Mouse (Mus musculus) gastrocnemius, postnatal 25 days (tissue): ENCODE measurements around the gene Ikzf4. TPM values are rescaled to one million over a fixed set of nuclear protein-coding genes. Genes with fewer than 3 reads are reported as not detected.

Experiments
- DNase-seq: peaks from one replicate; pipeline ENCODE4 v3.0.0; 2022
- microRNA-seq, 2 experiments: library from miRNA; unstranded; fragments of <30 nt; microRNA quantifications; one replicate each; pipeline ENCODE4 v1.2.0; 2021; ENCODE audit warnings: borderline replicate concordance in 2 of 2
- total RNA-seq, 2 experiments: library from RNA; stranded (reverse); gene quantifications; 1 replicate in 1 of 2; 2 replicates in 1 of 2; pipeline ENCODE4 v1.2.3; 2021

Gene Ikzf4
- total RNA-seq, 2 experiments from 2014 or later: 0.35 to 1.6 TPM

GRCm38 (mm10) chr10:128612433-128613153 lies 33.2 kb downstream of the Ikzf4 start:
- peak; percentile 32 for DNase-seq

GRCm38 (mm10) chr10:128606483-128606882 lies 39.3 kb downstream of the Ikzf4 start:
- no peak for DNase-seq

- DNase-seq: no peak
Measured at GRCm38 (mm10) chr10:128602470-128603128, 43.2 kb downstream of the Ikzf4 start.

DNA sequence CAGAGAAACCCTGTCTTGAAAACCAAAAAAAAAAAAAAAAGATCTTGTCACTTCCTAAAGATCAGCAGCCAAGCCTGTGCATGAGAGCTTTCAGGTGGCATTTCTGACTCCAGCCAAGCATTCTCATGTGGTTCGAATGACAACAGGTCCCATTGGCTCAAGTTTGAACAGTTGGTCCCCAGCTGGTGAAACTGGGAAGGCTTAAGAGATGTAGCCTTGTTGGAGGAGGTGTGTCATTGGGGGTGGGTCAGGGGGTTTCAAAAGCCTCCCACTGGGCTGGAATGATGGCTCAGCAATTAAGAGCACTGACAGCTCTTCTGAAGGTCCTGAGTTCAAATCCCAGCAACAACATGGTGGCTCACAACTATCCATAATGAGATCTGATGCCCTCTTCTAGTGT lies 44.3 kb downstream of the Ikzf4 start:
- no peak for DNase-seq

DNA sequence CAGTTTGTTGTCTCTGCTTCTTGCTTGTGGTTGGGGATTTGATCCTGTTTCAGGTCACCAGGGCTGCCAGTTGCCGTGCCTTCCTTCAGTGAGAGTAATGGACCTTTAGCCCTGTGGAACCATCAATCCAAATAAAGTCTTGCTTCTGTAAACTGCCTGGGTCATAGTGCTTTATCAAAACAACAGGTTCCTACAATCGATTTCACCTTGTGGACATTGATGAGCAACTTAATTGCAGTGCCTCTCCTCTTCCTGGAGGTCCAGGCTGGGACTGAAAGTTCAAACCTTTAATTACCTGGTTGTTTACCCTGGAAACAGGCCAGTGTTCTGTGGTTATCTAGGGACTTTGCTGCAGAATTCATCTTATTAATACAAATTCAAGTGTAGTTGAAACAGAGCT lies 47.3 kb downstream of the Ikzf4 start:
- no peak for DNase-seq

DNA sequence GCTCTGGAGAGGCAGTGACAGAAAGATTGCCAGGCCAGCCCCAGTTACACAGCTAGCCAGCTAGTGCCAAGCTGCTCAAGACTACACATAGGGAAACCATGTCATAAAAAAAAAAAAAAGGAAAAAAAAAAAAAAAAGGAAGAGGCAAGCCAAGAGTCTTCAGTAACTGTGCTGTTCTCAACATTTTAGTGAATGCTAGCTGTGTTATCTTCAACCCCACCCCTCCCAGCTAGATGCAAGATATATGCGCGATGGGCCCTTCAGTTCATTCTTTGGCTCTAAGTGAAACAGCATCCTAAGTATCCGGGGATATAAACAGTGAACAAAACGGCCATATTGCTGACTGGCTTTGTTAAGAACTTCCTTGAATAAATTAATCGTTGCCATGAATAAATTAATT lies 53.0 kb downstream of the Ikzf4 start:
- no peak for DNase-seq

- DNase-seq: no peak
Measured at GRCm38 (mm10) chr10:128591436-128591835, 54.4 kb downstream of the Ikzf4 start.

GRCm38 (mm10) chr10:128590193-128590690 lies 55.5 kb downstream of the Ikzf4 start:
- DNase-seq: peak; percentile 38

DNA sequence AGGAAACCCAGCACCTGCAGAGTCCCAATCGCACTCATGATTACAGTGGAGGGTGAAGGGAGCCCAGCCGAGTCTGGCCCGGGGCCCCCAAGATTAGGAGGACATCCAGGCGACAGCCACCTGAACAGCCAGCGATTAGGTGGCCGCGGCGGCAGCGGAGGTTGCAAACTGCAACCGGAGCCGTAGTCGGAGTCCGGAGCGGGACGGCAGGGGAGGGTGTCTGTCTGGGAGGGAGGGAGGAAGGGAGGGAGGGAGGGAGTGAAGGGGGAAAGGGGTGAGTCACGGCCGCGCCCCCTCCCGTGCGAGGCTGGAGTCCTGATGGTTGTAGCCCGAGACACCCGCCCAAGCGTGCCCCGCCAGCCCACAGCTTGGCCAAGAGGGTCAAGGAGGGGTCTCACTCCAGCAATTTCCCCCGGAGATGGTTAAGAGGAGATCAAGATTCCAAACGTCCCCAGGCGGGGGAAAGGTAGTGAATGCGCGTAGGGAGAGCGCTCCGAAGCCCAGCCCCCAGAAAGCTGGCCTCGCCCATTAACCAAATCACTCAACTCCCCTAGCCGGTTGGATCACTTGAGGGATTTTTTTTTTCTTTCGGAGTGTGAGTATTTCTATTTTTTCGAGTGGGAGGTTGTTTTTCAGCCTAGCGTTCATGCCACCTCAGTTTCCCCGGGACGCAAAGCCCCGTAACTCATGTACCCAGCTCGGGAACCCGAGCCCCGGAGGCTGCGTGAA lies 56.2 kb downstream of the Ikzf4 start, which contains the start of gene Erbb3:
Gene Erbb3 (minus strand): TSS at position 189 of the 729 bp plus-strand sequence.
- peak; percentile 32 for DNase-seq

DNA sequence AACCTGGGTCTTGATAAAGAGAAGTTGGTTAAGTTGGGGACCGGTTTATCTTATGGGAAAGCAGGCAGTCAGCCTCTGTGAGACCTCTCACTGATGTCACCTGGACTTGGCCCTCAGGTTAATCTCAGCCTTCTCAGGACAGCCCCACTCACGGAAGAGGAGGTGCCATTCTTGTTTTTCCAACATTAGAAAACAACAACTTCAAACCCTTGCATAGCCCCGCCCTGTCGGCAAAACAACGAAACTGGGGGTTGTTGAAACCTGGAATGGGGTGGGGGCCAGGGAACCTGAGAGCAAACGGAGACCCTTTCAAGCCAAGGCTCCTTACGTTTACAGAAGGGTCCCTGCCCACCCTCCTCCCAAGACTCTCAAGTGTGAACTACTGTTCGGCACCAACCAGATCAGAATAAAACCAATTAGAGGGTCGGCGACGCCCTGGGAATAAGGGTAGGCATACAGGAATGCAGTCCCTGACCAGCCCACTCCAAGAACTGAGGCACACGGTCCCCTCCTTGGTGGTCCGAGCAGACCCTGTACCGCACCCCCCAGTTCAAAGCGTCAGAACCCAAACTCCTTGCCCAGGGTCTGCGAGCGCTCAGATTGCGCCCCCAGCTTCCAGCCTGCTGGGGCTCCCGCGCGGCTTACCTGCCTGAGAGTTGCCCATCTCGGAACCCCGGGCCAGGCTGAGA lies 56.9 kb downstream of the Ikzf4 start:
- DNase-seq: no peak

DNA sequence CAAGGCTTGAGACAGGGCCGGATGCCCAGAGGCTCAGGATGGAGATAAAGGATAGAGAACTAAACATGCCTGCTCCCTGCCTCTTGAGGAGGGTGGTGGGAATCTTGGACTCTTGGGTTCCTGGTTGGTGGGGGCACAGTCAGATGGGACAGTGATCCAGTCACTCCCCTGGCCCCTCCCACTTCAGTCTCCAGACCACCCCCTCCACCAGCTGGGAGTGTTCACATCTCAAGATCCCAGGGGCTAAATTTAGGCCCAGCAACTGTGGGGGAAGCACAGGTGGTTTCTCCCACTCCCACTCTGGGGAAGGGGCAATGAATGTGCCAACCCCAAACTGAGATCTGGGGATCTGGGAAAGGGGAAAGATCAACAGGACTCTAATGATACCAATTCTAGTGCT lies 57.7 kb downstream of the Ikzf4 start:
- DNase-seq: no peak

GRCm38 (mm10) chr10:128587697-128588096 lies 58.1 kb downstream of the Ikzf4 start:
- DNase-seq: no peak

- no peak for DNase-seq
Measured at GRCm38 (mm10) chr10:128587120-128587519, 58.7 kb downstream of the Ikzf4 start.

DNA sequence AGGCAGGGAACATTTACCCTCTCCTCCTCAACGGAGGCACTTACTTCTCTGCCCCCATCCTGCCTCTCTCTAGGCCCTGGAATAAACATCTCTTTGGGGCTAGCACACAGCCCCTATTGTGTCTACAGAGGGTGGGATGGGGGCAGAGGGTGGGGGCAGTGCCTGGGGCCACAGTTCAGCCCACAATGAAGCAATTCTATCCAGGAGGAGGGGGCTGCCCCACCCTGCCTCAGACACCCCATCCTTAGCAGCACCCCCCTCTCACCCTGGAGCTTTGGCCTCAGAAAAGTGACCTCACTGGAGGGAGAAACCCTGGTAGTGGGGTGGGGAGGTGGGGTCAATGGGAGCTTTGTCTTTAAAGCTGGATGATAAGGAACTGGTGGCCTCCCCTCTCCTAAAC lies 59.2 kb downstream of the Ikzf4 start:
- DNase-seq: no peak

GRCm38 (mm10) chr10:128584386-128584785 lies 61.4 kb downstream of the Ikzf4 start:
- DNase-seq: no peak

- DNase-seq: peak; percentile 77
Measured at GRCm38 (mm10) chr10:128583644-128584043, 62.1 kb downstream of the Ikzf4 start.

Small RNA genes lying within 50 kb of the gene (microRNA-seq; reads per million reads assigned to microRNA genes)
- gene Mir6917: 0 to 0.26 reads per million in 2 experiments

Other genes starting within 250 kb of the Ikzf4 start
- gene Slc39a5, start 244.8 kb downstream of the Ikzf4 start, total RNA-seq: not detected
- 10 to 100 TPM; 44.7 to 47.9 TPM for gene Nabp2, start 234.5 kb downstream of the Ikzf4 start, total RNA-seq
- 10 to 100 TPM; 10.7 to 11.5 TPM for gene Rnf41, start 234.3 kb downstream of the Ikzf4 start, total RNA-seq
- 10 to 100 TPM; 40.7 to 43.9 TPM for gene Smarcc2, start 186.7 kb downstream of the Ikzf4 start, total RNA-seq
- gene Myl6, start 151.8 kb downstream of the Ikzf4 start, total RNA-seq: 100 to 1,000 TPM; 179 to 253 TPM
- gene Myl6b, start 147.3 kb downstream of the Ikzf4 start, total RNA-seq: 10 to 100 TPM; 20.3 to 38.5 TPM
- 10 to 100 TPM; 12.5 to 17.6 TPM for gene Esyt1, start 120.1 kb downstream of the Ikzf4 start, total RNA-seq
- 1 to 10 TPM; 4.9 to 5.1 TPM for gene Zc3h10, start 98.2 kb downstream of the Ikzf4 start, total RNA-seq
- 1,000 to 10,000 TPM in 1 of 2 experiments, 100 to 1,000 TPM in 1; 972 to 1,021 TPM for gene Rpl41, start 96.7 kb downstream of the Ikzf4 start, total RNA-seq
- gene Pa2g4, start 80.0 kb downstream of the Ikzf4 start, total RNA-seq: 10 to 100 TPM; 36.3 to 36.7 TPM
- 1 to 10 TPM; 3.3 to 4.3 TPM for gene Erbb3, start 56.3 kb downstream of the Ikzf4 start, total RNA-seq
- 100 to 1,000 TPM; 286 to 348 TPM for gene Rps26, start 19.2 kb downstream of the Ikzf4 start, total RNA-seq
- 10 to 100 TPM; 17.7 to 20.7 TPM for gene Suox, start 28.1 kb upstream of the Ikzf4 start, total RNA-seq
- gene Rab5b, start 50.3 kb upstream of the Ikzf4 start, total RNA-seq: 10 to 100 TPM; 78.9 to 80.0 TPM
- gene Pmel, start 58.2 kb upstream of the Ikzf4 start, total RNA-seq: under 1 TPM; 0.41 to 0.70 TPM
- 1 to 10 TPM; 3.8 to 5.3 TPM for gene Cdk2, start 59.0 kb upstream of the Ikzf4 start, total RNA-seq
- 1 to 10 TPM; 8.0 to 8.3 TPM for gene Dgka, start 98.9 kb upstream of the Ikzf4 start, total RNA-seq
- gene Pym1, start 101.9 kb upstream of the Ikzf4 start, total RNA-seq: 1 to 10 TPM; 9.8 to 10.0 TPM
- 1 to 10 TPM; 1.7 to 3.6 TPM for gene Mmp19, start 144.9 kb upstream of the Ikzf4 start, total RNA-seq
- gene Dnajc14, start 158.1 kb upstream of the Ikzf4 start, total RNA-seq: 10 to 100 TPM; 20.7 to 21.5 TPM
- gene Tmem198b, start 158.4 kb upstream of the Ikzf4 start, total RNA-seq: 1 to 10 TPM; 3.4 to 4.2 TPM
- gene Sarnp, start 171.3 kb upstream of the Ikzf4 start, total RNA-seq: 10 to 100 TPM; 26.5 to 28.4 TPM
- 1 to 10 TPM; 3.1 to 3.7 TPM for gene Ormdl2, start 175.7 kb upstream of the Ikzf4 start, total RNA-seq
- gene Gdf11, start 245.7 kb upstream of the Ikzf4 start, total RNA-seq: 1 to 10 TPM; 3.9 to 4.1 TPM